19 mouse cellular contexts compared by ENCODE assay signal in genomic region chr11:52519877-52520276, GRCm38 (mm10).
DNase-seq lines count a peak whose midpoint lies in the region; ATAC-seq and TF ChIP-seq lines count a peak whose summit lies in the region.
"Had no signal": no experiment of that assay in that cellular context is flagged by ENCODE, and none has a peak within 500 bp of the region (broad histone marks: within the 10 kb centered on the region; RNA-seq: fewer than 3 reads in every experiment).

No protein-coding gene starts in this region.

- no peaks in the 10 kb centered on the region for H3K36me3 ChIP-seq in hindbrain, postnatal 0 days (ENCODE audit: insufficient read depth, low read length)
- H3K36me3 ChIP-seq in hindbrain, embryonic 13.5 days = no peaks in the 10 kb centered on the region
- no peaks in the 10 kb centered on the region for H3K36me3 ChIP-seq in lung, embryonic 16.5 days (ENCODE audit: control insufficient read depth, insufficient read depth, low read length)
- H3K36me3 ChIP-seq: heart, embryonic 15.5 days had no signal

- H3K4me2 ChIP-seq in hindbrain, postnatal 0 days (ENCODE audit: low read depth, low read length) = no peak overlapping the region
- H3K4me2 ChIP-seq in hindbrain, embryonic 13.5 days = no peak overlapping the region
- no peak overlapping the region for H3K4me2 ChIP-seq in lung, embryonic 16.5 days (ENCODE audit: low read depth, low read length)
- H3K4me2 ChIP-seq: heart, embryonic 15.5 days; midbrain, embryonic 11.5 days had no signal

- no peaks in the 10 kb centered on the region for H3K27me3 ChIP-seq in hindbrain, postnatal 0 days (ENCODE audit: insufficient read depth, low read length)
- 0 out of 2 replicates have a peak, but pooled peaks cover 5% of the 10 kb centered on the region for H3K27me3 ChIP-seq in hindbrain, embryonic 13.5 days
- H3K27me3 ChIP-seq in lung, embryonic 16.5 days (ENCODE audit: control insufficient read depth, insufficient read depth, low read depth, low read length) = no peaks in the 10 kb centered on the region
- H3K27me3 ChIP-seq: heart, embryonic 15.5 days had no signal

- no peak for TF ChIP-seq POLR2A in brain, embryonic 14.5 days (IDR thresholded peaks at IDR 0.05; ENCODE audit: borderline replicate concordance, extremely low read depth, insufficient read depth, insufficient read length, poor library complexity, severe bottlenecking)

- H3K9me3 ChIP-seq in hindbrain, postnatal 0 days (ENCODE audit: low read length) = no peaks in the 10 kb centered on the region
- H3K9me3 ChIP-seq in hindbrain, embryonic 13.5 days = no peaks in the 10 kb centered on the region
- H3K9me3 ChIP-seq in lung, embryonic 16.5 days (ENCODE audit: control insufficient read depth, low read length) = no peaks in the 10 kb centered on the region
- H3K9me3 ChIP-seq: heart, embryonic 15.5 days had no signal

- no peak overlapping the region for H3K27ac ChIP-seq in hindbrain, postnatal 0 days
- no peak overlapping the region for H3K27ac ChIP-seq in hindbrain, embryonic 13.5 days
- H3K27ac ChIP-seq in lung, embryonic 16.5 days (ENCODE audit: low read length) = no peak overlapping the region
- H3K27ac ChIP-seq: heart, adult 2 months; heart, embryonic 15.5 days had no signal

- no peaks in the 10 kb centered on the region; the same call in 1 of the 2 replicates for H3K4me1 ChIP-seq in hindbrain, postnatal 0 days (ENCODE audit: insufficient read depth, low read length)
- peaks cover 6% of the 10 kb centered on the region for H3K4me1 ChIP-seq in hindbrain, embryonic 13.5 days (replicated peaks)
- H3K4me1 ChIP-seq in lung, embryonic 16.5 days (replicated peaks; ENCODE audit: control insufficient read depth, insufficient read depth, low read length) = peaks cover 4% of the 10 kb centered on the region; the same call in 1 of the 2 replicates
- H3K4me1 ChIP-seq: heart, embryonic 15.5 days had no signal

- ATAC-seq in hindbrain, postnatal 0 days = no peak
- no peak; the same call in 1 of the 2 replicates for ATAC-seq in hindbrain, embryonic 13.5 days (ENCODE audit: low FRiP score)
- ATAC-seq in lung, embryonic 16.5 days (ENCODE audit: low read depth) = peak; percentile 83
- ATAC-seq: liver, postnatal 0 days had no signal

- H3K9ac ChIP-seq in hindbrain, postnatal 0 days (replicated peaks; ENCODE audit: low read length) = no peak overlapping the region
- H3K9ac ChIP-seq in hindbrain, embryonic 13.5 days = no peak overlapping the region
- no peak overlapping the region for H3K9ac ChIP-seq in lung, embryonic 16.5 days (ENCODE audit: low read length)
- H3K9ac ChIP-seq: heart, embryonic 15.5 days; liver, postnatal 0 days had no signal

- DNase-seq in hindbrain, postnatal 0 days (ENCODE audit: low spot score) = peak; percentile 58
- no peak for DNase-seq in lung, postnatal 25 days (ENCODE audit: low spot score)
- DNase-seq in NIH3T3 (ENCODE audit: low read depth) (peak; percentile 19), adipocyte (ENCODE audit: low spot score) (no peak)
- peak; percentile 70 for DNase-seq in brain, embryonic 14.5 days (ENCODE audit: low read depth)
- no peak for DNase-seq in spleen, postnatal 14 days (ENCODE audit: low spot score in 2 of 2)
- DNase-seq: cerebellum, adult 11-12 months; gastrocnemius, postnatal 10 days; heart, adult 2 months; kidney, adult 18-20 months; liver; liver, postnatal 0 days; right cerebral cortex, postnatal 25 days; thymus, postnatal 4 days had no signal

- H3K4me3 ChIP-seq in hindbrain, postnatal 0 days (ENCODE audit: low read length) = no peak overlapping the region
- no peak overlapping the region for H3K4me3 ChIP-seq in hindbrain, embryonic 13.5 days
- no peak overlapping the region for H3K4me3 ChIP-seq in lung, embryonic 16.5 days (ENCODE audit: low read length)
- H3K4me3 ChIP-seq: heart, adult 2 months; heart, embryonic 15.5 days; myocyte had no signal

- TF ChIP-seq CTCF in hindbrain, postnatal 0 days (IDR thresholded peaks at IDR 0.05; ENCODE audit: low read depth) = peak; percentile 7; the same call in 1 of the 2 replicates
- TF ChIP-seq CTCF in brain, embryonic 14.5 days (IDR thresholded peaks at IDR 0.05; ENCODE audit: borderline replicate concordance, extremely low read depth, insufficient read depth, insufficient read length) = peak; percentile 3; the same call in 1 of the 2 replicates

- 29% methylated on average over 3 of the region's 3 CpGs for WGBS in hindbrain, postnatal 0 days
- WGBS in hindbrain, embryonic 13.5 days = 67% methylated on average over 3 of the region's 3 CpGs
- 34% methylated on average over 3 of the region's 3 CpGs for WGBS in lung, embryonic 16.5 days

Comparison
In these comparisons a context has a peak if more than half of its experiments do, and no peak if none do; other contexts are left out.
1. DNase-seq: peak in hindbrain, postnatal 0 days (single experiment), NIH3T3 (single experiment) and brain, embryonic 14.5 days (single experiment); none in lung, postnatal 25 days (single experiment), spleen, postnatal 14 days (0 of 2) and adipocyte (single experiment).